Mouse (Mus musculus) right cerebral cortex, postnatal 10 days (tissue): ENCODE data around the gene Spag6.

Experiments used
- DNase-seq, 2 experiments: peaks; one replicate each; pipeline ENCODE4 v3.0.0; 2021; ENCODE audit warnings: low spot score in 2 of 2

Spag6 gene

GRCm38 (mm10) chr2:18688286-18688685 lies 5.5 kb upstream of the Spag6 start:
- no peak for DNase-seq

- DNase-seq, result peak; percentile 58 to 72
Measured at GRCm38 (mm10) chr2:18688708-18689063, 5.1 kb upstream of the Spag6 start.

- DNase-seq, result peak; percentile 47 to 49
Measured at GRCm38 (mm10) chr2:18689064-18689921, 4.5 kb upstream of the Spag6 start.

- peak; percentile 71 to 72 for DNase-seq
Measured at GRCm38 (mm10) chr2:18690055-18690691, 3.7 kb upstream of the Spag6 start.

- no peak for DNase-seq
Measured at GRCm38 (mm10) chr2:18690756-18691155, 3.1 kb upstream of the Spag6 start.

- no peak for DNase-seq
Measured at GRCm38 (mm10) chr2:18692031-18692430, 1.8 kb upstream of the Spag6 start.

- DNase-seq, result no peak
Measured at GRCm38 (mm10) chr2:18692548-18692947, 1.3 kb upstream of the Spag6 start.

GRCm38 (mm10) chr2:18693491-18693870 lies 351 bp upstream of the Spag6 start:
- DNase-seq, result no peak

- DNase-seq, result peak in 1 of 2 experiments; percentile 23
Measured at GRCm38 (mm10) chr2:18694611-18694950, 749 bp downstream of the Spag6 start.

GRCm38 (mm10) chr2:18695163-18695562 lies 1.3 kb downstream of the Spag6 start:
- DNase-seq, result no peak

- no peak for DNase-seq
Measured at GRCm38 (mm10) chr2:18695629-18696150, 1.9 kb downstream of the Spag6 start.

- no peak for DNase-seq
Measured at GRCm38 (mm10) chr2:18697591-18698244, 3.9 kb downstream of the Spag6 start.

GRCm38 (mm10) chr2:18698663-18699385 lies 5.0 kb downstream of the Spag6 start:
- peak in 1 of 2 experiments; percentile 22 for DNase-seq

GRCm38 (mm10) chr2:18699401-18699990 lies 5.7 kb downstream of the Spag6 start:
- no peak for DNase-seq

- no peak for DNase-seq
Measured at GRCm38 (mm10) chr2:18710356-18710755, 16.5 kb downstream of the Spag6 start.

GRCm38 (mm10) chr2:18713071-18713470 lies 19.2 kb downstream of the Spag6 start:
- no peak for DNase-seq

GRCm38 (mm10) chr2:18714337-18714736 lies 20.5 kb downstream of the Spag6 start:
- DNase-seq, result no peak

GRCm38 (mm10) chr2:18718521-18718920 lies 24.7 kb downstream of the Spag6 start:
- DNase-seq, result no peak

GRCm38 (mm10) chr2:18722208-18722830 lies 28.5 kb downstream of the Spag6 start:
- DNase-seq, result no peak

- no peak for DNase-seq
Measured at GRCm38 (mm10) chr2:18724462-18724861, 30.6 kb downstream of the Spag6 start.

- DNase-seq, result no peak
Measured at GRCm38 (mm10) chr2:18725880-18726279, 32.0 kb downstream of the Spag6 start.
